8 mouse cellular contexts compared by ENCODE assay signal in genomic region chr2:155018762-155019641, GRCm38 (mm10). TPM values are rescaled to one million over a fixed set of nuclear protein-coding genes. Genes with fewer than 3 reads are reported as not detected.
DNase-seq lines count a peak whose midpoint lies in the region; ATAC-seq and TF ChIP-seq lines count a peak whose summit lies in the region.

No protein-coding gene starts in this region.

- H3K4me1 ChIP-seq in cerebellum, adult 2 months (ENCODE audit: control insufficient read depth, insufficient read depth, low read length), result no peaks in the 10 kb centered on the region
- peaks cover 13% of the 10 kb centered on the region for H3K4me1 ChIP-seq in forebrain, embryonic 16.5 days (replicated peaks; ENCODE audit: control insufficient read depth, insufficient read depth, low read length)
- no peaks in the 10 kb centered on the region for H3K4me1 ChIP-seq in lung, postnatal 0 days (ENCODE audit: insufficient read depth, low read depth, low read length)

- peak overlapping the region; percentile 68 for H3K9ac ChIP-seq in forebrain, embryonic 16.5 days (replicated peaks; ENCODE audit: low read depth, low read length)
- peak overlapping the region; percentile 34 for H3K9ac ChIP-seq in lung, postnatal 0 days (replicated peaks; ENCODE audit: low read depth)

- TF ChIP-seq EP300 in lung, postnatal 0 days (IDR thresholded peaks at IDR 0.05), result no peak

- peak; percentile 98 for ATAC-seq in forebrain, embryonic 16.5 days
- ATAC-seq in lung, postnatal 0 days, result peak; percentile 84

- WGBS in cerebellum, adult 2 months, result 1% methylated on average over 38 of the region's 38 CpGs
- WGBS in forebrain, embryonic 16.5 days, result under 1% methylated on average over 38 of the region's 38 CpGs
- WGBS in lung, postnatal 0 days, result under 1% methylated on average over 38 of the region's 38 CpGs

- no peaks in the 10 kb centered on the region for H3K9me3 ChIP-seq in forebrain, embryonic 16.5 days (ENCODE audit: control insufficient read depth, low read length)
- no peaks in the 10 kb centered on the region for H3K9me3 ChIP-seq in lung, postnatal 0 days (ENCODE audit: low read length)

- no peaks in the 10 kb centered on the region for H3K27me3 ChIP-seq in cerebellum, adult 2 months (ENCODE audit: control insufficient read depth, insufficient read depth, low read length)
- no peaks in the 10 kb centered on the region for H3K27me3 ChIP-seq in forebrain, embryonic 16.5 days (replicated peaks; ENCODE audit: control insufficient read depth, insufficient read depth, low read length)
- no peaks in the 10 kb centered on the region for H3K27me3 ChIP-seq in lung, postnatal 0 days (replicated peaks; ENCODE audit: insufficient read depth, low read length)

- H3K4me2 ChIP-seq in forebrain, embryonic 16.5 days (ENCODE audit: low read length), result peak overlapping the region; percentile 93
- H3K4me2 ChIP-seq in lung, postnatal 0 days (replicated peaks; ENCODE audit: low read depth, low read length), result peak overlapping the region; percentile 87

- DNase-seq in MN1 (ENCODE audit: low spot score), result peak; percentile 76
- peak; percentile 50 to 51 for DNase-seq in cerebellum, adult 2 months
- DNase-seq in heart, postnatal 4 days, result peak; percentile 68
- peak; percentile 39 to 54 for DNase-seq in layer of hippocampus, adult 2 months (ENCODE audit: low spot score in 2 of 2)
- peak; percentile 86 for DNase-seq in lung, postnatal 0 days (ENCODE audit: low spot score)
- peak; percentile 68 for DNase-seq in ovary, adult 18-20 months (ENCODE audit: low spot score)
- DNase-seq in thymus, postnatal 0 days (ENCODE audit: low spot score), result peak; percentile 68

- peak overlapping the region; percentile 60 for H3K4me3 ChIP-seq in cerebellum, adult 2 months (replicated peaks; ENCODE audit: insufficient read depth, low read depth, low read length)
- peak overlapping the region; percentile 47 for H3K4me3 ChIP-seq in forebrain, embryonic 16.5 days (replicated peaks; ENCODE audit: low read length)
- H3K4me3 ChIP-seq in layer of hippocampus, adult 2 months, result peak overlapping the region; percentile 56
- H3K4me3 ChIP-seq in lung, postnatal 0 days (ENCODE audit: low read depth, low read length), result peak overlapping the region; percentile 45

- no peaks in the 10 kb centered on the region for H3K36me3 ChIP-seq in forebrain, embryonic 16.5 days (ENCODE audit: control insufficient read depth, insufficient read depth)
- H3K36me3 ChIP-seq in lung, postnatal 0 days (ENCODE audit: insufficient read depth, low read length), result no peaks in the 10 kb centered on the region

- no peak for TF ChIP-seq CTCF in cerebellum, adult 2 months (IDR thresholded peaks at IDR 0.05; ENCODE audit: borderline replicate concordance, insufficient read depth, low read depth, low read length)
- TF ChIP-seq CTCF in layer of hippocampus, adult 2 months (conservative IDR thresholded peaks at IDR 0.05), result peak; percentile 43
- peak; percentile 12; the same call in 1 of the 2 replicates for TF ChIP-seq CTCF in lung, postnatal 0 days (IDR thresholded peaks at IDR 0.05)

- no peak overlapping the region for H3K27ac ChIP-seq in cerebellum, adult 2 months (ENCODE audit: insufficient read depth, low read length)
- H3K27ac ChIP-seq in forebrain, embryonic 16.5 days (ENCODE audit: low read length), result peak overlapping the region; percentile 94
- peak overlapping the region; percentile 83 for H3K27ac ChIP-seq in layer of hippocampus, adult 2 months
- H3K27ac ChIP-seq in lung, postnatal 0 days (ENCODE audit: low read length), result peak overlapping the region; percentile 82

- TF ChIP-seq POLR2A in cerebellum, adult 2 months (IDR thresholded peaks at IDR 0.05; ENCODE audit: borderline replicate concordance, insufficient read depth, low read length), result no peak

RNA-seq across cellular contexts. Expression of gene Gm14226, which starts 0.9 kb away (rescaled TPM):
- 0.03 TPM in 1 of 2 replicates, not detected in the other for polyA plus RNA-seq in cerebellum, adult 2 months (2012; rRNA removed)
- polyA plus RNA-seq in forebrain, embryonic 16.5 days (2015; fragmentation: Nextera tagmentation; extraction: Ambion mirVana), result 0.07 and 0.10 TPM in 2 replicates
- under 1 TPM; 0.16 to 0.21 TPM for total RNA-seq in heart, postnatal 4 days (2021)
- total RNA-seq in layer of hippocampus, adult 2 months (2021), result under 1 TPM; 0.15 to 0.17 TPM
- 0.12 TPM in 2 replicates for polyA plus RNA-seq in lung, postnatal 0 days (2015; fragmentation: Nextera tagmentation; extraction: Ambion mirVana)
- 0.05 TPM in 2 replicates for polyA plus RNA-seq in thymus, postnatal 0 days (2015; fragmentation: Nextera tagmentation; extraction: Ambion mirVana)

RNA-seq across cellular contexts. Expression of gene Ahcy, which starts 55.3 kb away (rescaled TPM):
- 40.4 and 41.1 TPM in 2 replicates for polyA plus RNA-seq in cerebellum, adult 2 months (2012; rRNA removed)
- polyA plus RNA-seq in forebrain, embryonic 16.5 days (2015; fragmentation: Nextera tagmentation; extraction: Ambion mirVana), result 45.1 and 47.6 TPM in 2 replicates
- 10 to 100 TPM; 19.7 to 22.6 TPM for total RNA-seq in heart, postnatal 4 days (2021)
- total RNA-seq in layer of hippocampus, adult 2 months (2021), result 10 to 100 TPM; 14.6 to 16.2 TPM
- polyA plus RNA-seq in lung, postnatal 0 days (2015; fragmentation: Nextera tagmentation; extraction: Ambion mirVana), result 13.3 and 14.4 TPM in 2 replicates
- 50.9 and 53.8 TPM in 2 replicates for polyA plus RNA-seq in thymus, postnatal 0 days (2015; fragmentation: Nextera tagmentation; extraction: Ambion mirVana)
